12 mouse cellular contexts compared by ENCODE assay signal in genomic region chr10:69334271-69335194, GRCm38 (mm10). TPM values are rescaled to one million over a fixed set of nuclear protein-coding genes. Genes with fewer than 3 reads are reported as not detected.
DNase-seq lines count a peak whose midpoint lies in the region; ATAC-seq and TF ChIP-seq lines count a peak whose summit lies in the region.
"Had no signal": no experiment of that assay in that cellular context is flagged by ENCODE, and none has a peak within 500 bp of the region (broad histone marks: within the 10 kb centered on the region; RNA-seq: fewer than 3 reads in every experiment).

No protein-coding gene starts in this region.

- peaks cover 51% of the 10 kb centered on the region for H3K36me3 ChIP-seq in ES-Bruce4 (ENCODE audit: control insufficient read depth, insufficient read depth, low read length, poor library complexity, severe bottlenecking)
- H3K36me3 ChIP-seq in limb, embryonic 14.5 days (ENCODE audit: control insufficient read depth, insufficient read depth, low read length): peaks cover 50% of the 10 kb centered on the region

- ATAC-seq in limb, embryonic 14.5 days (ENCODE audit: low FRiP score, low read depth): no peak

- 0 out of 2 replicates have a peak overlapping the region, but pooled peaks have one; percentile 6 for H3K27ac ChIP-seq in ES-Bruce4 (ENCODE audit: insufficient read depth, low read length)
- H3K27ac ChIP-seq in limb, embryonic 14.5 days (replicated peaks; ENCODE audit: low read depth, low read length): 0 out of 2 replicates have a peak overlapping the region, but pooled peaks have one; percentile 28
- H3K27ac ChIP-seq in cerebellum, adult 2 months (ENCODE audit: insufficient read depth, low read length): no peak overlapping the region
- H3K27ac ChIP-seq: liver, embryonic 15.5 days had no signal

- H3K27me3 ChIP-seq in ES-Bruce4 (ENCODE audit: control insufficient read depth, insufficient read depth, low read length, poor library complexity, severe bottlenecking): no peaks in the 10 kb centered on the region
- no peaks in the 10 kb centered on the region for H3K27me3 ChIP-seq in limb, embryonic 14.5 days (ENCODE audit: control insufficient read depth, insufficient read depth, low read length)
- no peaks in the 10 kb centered on the region for H3K27me3 ChIP-seq in cerebellum, adult 2 months (ENCODE audit: control insufficient read depth, insufficient read depth, low read length)
- H3K27me3 ChIP-seq: liver, embryonic 15.5 days had no signal

- H3K9ac ChIP-seq in ES-Bruce4 (ENCODE audit: low read depth, poor library complexity, severe bottlenecking): no peak overlapping the region
- H3K9ac ChIP-seq in limb, embryonic 14.5 days (ENCODE audit: low read depth, low read length, severe bottlenecking): no peak overlapping the region
- H3K9ac ChIP-seq: liver, embryonic 15.5 days had no signal

- no peak for TF ChIP-seq EP300 in ES-Bruce4 (IDR thresholded peaks at IDR 0.05; ENCODE audit: insufficient read depth, low read depth, low read length)

- H3K4me3 ChIP-seq in ES-Bruce4 (ENCODE audit: low read depth, low read length): no peak overlapping the region
- no peak overlapping the region for H3K4me3 ChIP-seq in limb, embryonic 14.5 days (replicated peaks; ENCODE audit: low read length)
- no peak overlapping the region for H3K4me3 ChIP-seq in cerebellum, adult 2 months (replicated peaks; ENCODE audit: insufficient read depth, low read depth, low read length)
- H3K4me3 ChIP-seq: liver, embryonic 15.5 days had no signal

- intact Hi-C loops in left cerebral cortex, postnatal 14 days (cut with DNase I): no loop called here

- DNase-seq in left cerebral cortex, postnatal 14 days (ENCODE audit: low spot score in 2 of 2): peak; percentile 26 to 41
- no peak for DNase-seq in left cerebral cortex, adult 11 months (ENCODE audit: low spot score)
- peak; percentile 52 for DNase-seq in Muller cell, postnatal 12 days (ENCODE audit: inconsistent ontology term)
- DNase-seq in limb, embryonic 14.5 days (ENCODE audit: low spot score): no peak
- DNase-seq in heart, adult 18-20 months: no peak
- no peak for DNase-seq in adrenal gland, postnatal 14 days
- no peak for DNase-seq in cerebellum, adult 2 months
- DNase-seq: adrenal gland, postnatal 25 days; cerebellum, postnatal 36 days; kidney, postnatal 14 days had no signal

- no peak for TF ChIP-seq POLR2A in ES-Bruce4 (IDR thresholded peaks at IDR 0.05; ENCODE audit: insufficient read depth, low read length)
- TF ChIP-seq POLR2A in limb, embryonic 14.5 days (IDR thresholded peaks at IDR 0.05; ENCODE audit: borderline replicate concordance, extremely low read depth, insufficient read depth, insufficient read length): no peak
- TF ChIP-seq POLR2A in cerebellum, adult 2 months (IDR thresholded peaks at IDR 0.05; ENCODE audit: borderline replicate concordance, insufficient read depth, low read length): no peak

- H3K4me1 ChIP-seq in ES-Bruce4 (ENCODE audit: control insufficient read depth, insufficient read depth, low read length): peaks cover 3% of the 10 kb centered on the region
- H3K4me1 ChIP-seq in limb, embryonic 14.5 days (ENCODE audit: control insufficient read depth, insufficient read depth, low read length): no peaks in the 10 kb centered on the region
- H3K4me1 ChIP-seq in cerebellum, adult 2 months (ENCODE audit: control insufficient read depth, insufficient read depth, low read length): no peaks in the 10 kb centered on the region

- TF ChIP-seq CTCF in ES-Bruce4 (IDR thresholded peaks at IDR 0.05; ENCODE audit: low read depth, low read length): no peak
- no peak for TF ChIP-seq CTCF in cerebellum, adult 2 months (IDR thresholded peaks at IDR 0.05; ENCODE audit: borderline replicate concordance, insufficient read depth, low read depth, low read length)

- H3K4me2 ChIP-seq in limb, embryonic 14.5 days (replicated peaks; ENCODE audit: low read depth, low read length, severe bottlenecking): no peak overlapping the region
- H3K4me2 ChIP-seq: liver, embryonic 15.5 days had no signal

- H3K9me3 ChIP-seq in ES-Bruce4 (replicated peaks; ENCODE audit: control insufficient read depth, insufficient read depth, low read length, poor library complexity, severe bottlenecking): no peaks in the 10 kb centered on the region
- no peaks in the 10 kb centered on the region for H3K9me3 ChIP-seq in limb, embryonic 14.5 days (ENCODE audit: control insufficient read depth, low read length)
- H3K9me3 ChIP-seq: liver, embryonic 15.5 days had no signal

- WGBS in limb, embryonic 14.5 days: 69% methylated on average over 16 of the region's 16 CpGs
- 56% methylated on average over 16 of the region's 16 CpGs for WGBS in cerebellum, adult 2 months

RNA-seq across cellular contexts. Expression of gene Cdk1, which starts 18.2 kb away (rescaled TPM):
- total RNA-seq in left cerebral cortex, postnatal 14 days (2021): 1 to 10 TPM; 2.6 to 3.3 TPM
- polyA plus RNA-seq in ES-Bruce4 (2011; ENCODE audit: insufficient read depth, insufficient read length, low read depth, missing spikeins): 402 and 415 TPM in 2 replicates
- 339 and 379 TPM in 2 replicates for polyA plus RNA-seq in limb, embryonic 14.5 days (2012; rRNA removed)
- 408 and 419 TPM in 2 replicates for polyA plus RNA-seq in limb, embryonic 14.5 days (2014; fragmentation: Nextera tagmentation; extraction: Ambion mirVana)
- total RNA-seq in heart, adult 18-20 months (2021): 1 to 10 TPM; 1.4 to 1.6 TPM
- 38.0 and 51.0 TPM in 2 replicates for total RNA-seq in adrenal gland, postnatal 14 days (2021)
- polyA plus RNA-seq in cerebellum, adult 2 months (2012; rRNA removed): 1.6 and 1.9 TPM in 2 replicates

Comparison
In these comparisons a context has a peak if more than half of its experiments do, and no peak if none do; other contexts are left out.
1. DNase-seq: peak in left cerebral cortex, postnatal 14 days (2 of 2) and Muller cell, postnatal 12 days (single experiment); none in left cerebral cortex, adult 11 months (single experiment), limb, embryonic 14.5 days (single experiment), heart, adult 18-20 months (0 of 2), adrenal gland, postnatal 14 days (single experiment) and cerebellum, adult 2 months (0 of 2).